Mouse (Mus musculus) kidney, postnatal 4 days (tissue): ENCODE measurements around the gene Caskin2.
"Not testable (repeated sequence)": the region's sequence is repeated elsewhere in the genome, so short reads cannot be mapped to it uniquely, and the experiment has no call there.

Experiments
- DNase-seq, 2 experiments: peaks; one replicate each; pipeline ENCODE4 v3.0.0; 2021; ENCODE audit warnings: mixed read lengths in 2 of 2

The Caskin2 gene

DNA sequence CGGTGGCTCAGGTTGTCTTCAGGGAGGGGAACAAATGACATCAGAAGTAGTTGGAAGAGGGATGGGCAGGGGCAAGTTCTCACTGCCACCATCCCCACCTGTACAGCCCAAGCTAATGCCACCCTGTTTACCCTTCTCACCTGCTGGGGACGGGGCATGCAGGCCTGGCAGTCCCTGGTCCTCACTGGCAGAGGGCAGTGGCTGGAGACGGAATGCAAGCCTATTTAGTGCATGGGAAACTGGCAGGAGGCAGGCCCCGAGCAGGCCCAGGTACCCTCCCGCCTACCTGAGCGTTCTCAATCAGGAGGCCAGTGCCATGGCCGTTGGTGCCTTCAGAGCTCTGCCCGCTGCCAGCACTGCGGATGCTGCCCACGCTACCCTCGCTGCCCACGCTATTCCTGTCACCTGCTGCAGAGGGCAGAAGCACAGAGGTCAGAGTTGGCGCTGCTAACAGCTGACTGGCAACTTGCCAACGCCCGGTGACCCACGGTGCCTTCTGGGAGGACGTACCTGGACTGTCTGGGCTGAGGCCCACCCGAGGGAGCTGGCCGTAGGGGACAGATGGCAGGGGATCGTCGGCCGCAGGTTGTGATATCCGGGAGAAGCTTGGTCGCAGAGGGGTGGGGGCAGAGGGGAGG, 10.2 kb downstream of the Caskin2 start:
- peak in 1 of 2 experiments; percentile 43 for DNase-seq

DNA sequence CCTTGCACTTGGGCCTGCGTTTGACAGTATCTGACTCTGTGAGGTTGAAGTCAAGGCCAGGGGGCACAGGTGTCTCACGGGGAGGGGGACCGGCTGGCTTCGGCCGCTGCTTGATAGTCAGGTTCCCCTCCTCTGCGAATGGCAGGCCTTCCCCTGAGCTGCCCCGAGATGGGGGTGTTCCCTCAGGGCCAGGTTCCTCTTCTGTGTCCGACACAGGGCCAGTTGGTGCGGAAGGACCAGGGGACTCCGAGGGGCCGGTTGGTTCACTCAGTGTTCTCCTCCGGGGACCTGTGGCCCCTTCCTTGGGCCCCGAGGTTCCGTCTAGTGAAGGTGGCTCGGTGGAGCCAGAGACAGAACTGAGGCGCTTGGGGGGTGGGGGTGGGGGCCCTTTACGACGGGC, 12.5 kb downstream of the Caskin2 start:
- DNase-seq: no peak

DNA sequence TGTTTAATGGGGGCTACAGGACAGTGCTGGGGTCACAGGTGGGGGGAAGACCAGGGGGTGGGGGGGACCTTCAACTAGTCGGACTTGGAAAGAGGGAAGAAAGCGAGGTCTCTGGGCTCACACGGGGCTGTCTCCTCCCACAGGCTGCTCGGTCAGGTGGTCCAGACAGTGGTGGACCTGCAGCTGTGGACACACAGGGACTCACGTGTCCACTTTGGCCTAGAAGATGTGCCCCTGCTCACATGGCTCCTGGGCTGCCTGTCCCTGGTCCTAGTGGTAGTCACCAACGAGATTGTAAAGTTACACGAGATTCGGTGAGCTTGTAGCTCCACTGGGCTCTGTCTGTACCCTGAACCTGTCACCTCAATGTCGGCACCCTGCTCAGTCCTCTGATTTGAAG, 15.8 kb downstream of the Caskin2 start:
- DNase-seq: no peak

DNA sequence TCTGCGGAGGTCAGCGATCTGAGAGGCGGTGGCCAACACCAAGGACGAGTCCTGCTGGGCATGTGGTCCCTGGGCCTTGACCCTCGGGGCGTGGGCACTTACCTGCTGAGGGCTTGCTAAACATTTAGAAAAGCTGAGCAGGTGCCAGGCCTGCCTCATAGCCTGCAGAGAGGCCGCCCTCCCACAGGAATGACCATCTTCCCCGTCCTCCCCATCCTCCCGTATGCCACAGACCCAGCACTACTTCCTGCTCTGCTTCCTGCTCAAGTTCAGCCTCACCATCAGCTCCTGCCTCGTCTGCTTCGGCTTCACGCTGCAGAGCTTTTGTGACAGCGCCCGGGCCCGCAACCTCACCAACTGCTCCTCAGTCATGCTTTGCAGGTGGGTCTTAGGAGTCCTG, 16.5 kb downstream of the Caskin2 start:
- DNase-seq: peak in 1 of 2 experiments; percentile 43

DNA sequence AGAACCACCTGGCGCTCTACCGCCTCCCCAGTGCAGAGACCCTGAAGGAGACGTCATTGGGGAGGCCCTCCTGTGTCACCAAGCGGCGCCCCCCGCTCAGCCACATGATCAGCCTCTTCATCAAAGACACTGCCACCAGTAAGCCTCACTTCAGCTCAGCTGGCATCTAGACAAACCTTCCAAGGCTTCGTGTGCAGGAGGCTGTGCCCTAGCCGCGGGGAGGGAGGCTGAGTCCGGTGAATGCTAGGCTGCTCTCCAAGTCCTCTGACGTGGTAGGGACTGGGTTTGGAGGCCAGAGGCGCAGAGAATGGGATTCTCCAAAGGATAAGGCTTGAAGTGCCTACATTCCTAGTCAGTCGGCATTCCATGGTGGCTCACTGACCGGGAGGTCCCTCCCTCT, 21.1 kb downstream of the Caskin2 start:
- DNase-seq: no peak

DNA sequence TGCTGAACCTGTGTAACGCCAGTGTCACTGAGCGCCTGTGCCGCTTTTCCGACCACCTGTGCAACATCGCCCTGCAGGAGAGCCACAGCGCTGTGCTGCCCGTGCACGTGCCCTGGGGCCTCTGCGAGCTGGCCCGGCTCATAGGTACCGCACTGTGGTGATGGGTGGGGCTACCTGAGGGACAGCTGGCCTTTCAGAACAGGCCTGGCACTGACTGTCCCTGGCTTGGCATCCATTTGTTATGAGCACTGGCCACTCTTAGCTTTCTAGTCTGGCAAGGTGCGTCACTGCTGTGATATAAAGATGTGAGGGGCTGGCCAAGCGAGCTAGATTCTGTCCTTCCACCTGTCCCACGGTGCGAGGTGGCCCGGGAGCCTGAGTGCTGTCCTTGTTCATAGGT, 21.5 kb downstream of the Caskin2 start:
- no peak for DNase-seq

DNA sequence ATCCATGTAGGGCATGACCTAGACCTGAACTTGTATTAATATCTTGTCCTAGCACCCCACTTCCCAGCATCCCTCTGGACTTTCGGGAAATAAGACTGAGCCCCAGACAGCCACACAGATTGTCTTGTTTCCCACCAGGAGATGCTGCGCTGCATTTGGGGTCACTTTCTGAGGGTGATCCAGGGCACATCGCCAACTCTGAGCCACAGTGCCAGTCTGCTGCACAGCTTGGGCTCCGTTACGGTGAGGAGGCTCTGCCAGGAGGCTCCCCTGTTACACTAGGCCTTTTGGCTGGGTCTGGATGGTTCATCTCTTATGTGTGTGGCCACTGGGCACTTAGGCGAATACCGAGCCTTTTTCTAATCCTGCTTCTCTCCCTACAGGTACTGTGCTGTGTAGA, 23.7 kb downstream of the Caskin2 start:
- DNase-seq: no peak

DNA sequence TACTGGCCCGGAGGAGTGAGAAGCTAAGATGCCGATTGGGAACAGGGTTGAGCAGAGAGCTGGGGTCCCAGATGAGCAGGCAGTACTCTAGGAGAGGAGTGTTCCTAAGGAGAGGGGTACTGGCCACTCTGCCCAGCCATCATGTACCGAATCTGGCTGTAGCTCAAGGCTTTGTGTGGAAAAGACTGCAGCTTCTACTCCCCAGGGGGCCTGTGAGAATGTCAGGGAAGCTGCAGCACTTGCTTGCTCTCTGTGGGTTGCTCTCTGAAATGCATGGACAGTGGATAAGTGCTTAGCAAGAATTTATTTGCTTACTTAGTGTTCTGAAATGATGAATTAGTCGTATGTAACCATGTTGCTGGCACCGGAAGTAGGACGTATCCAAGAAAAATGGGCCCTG, 27.0 kb downstream of the Caskin2 start:
- peak in 1 of 2 experiments; percentile 26 for DNase-seq

DNA sequence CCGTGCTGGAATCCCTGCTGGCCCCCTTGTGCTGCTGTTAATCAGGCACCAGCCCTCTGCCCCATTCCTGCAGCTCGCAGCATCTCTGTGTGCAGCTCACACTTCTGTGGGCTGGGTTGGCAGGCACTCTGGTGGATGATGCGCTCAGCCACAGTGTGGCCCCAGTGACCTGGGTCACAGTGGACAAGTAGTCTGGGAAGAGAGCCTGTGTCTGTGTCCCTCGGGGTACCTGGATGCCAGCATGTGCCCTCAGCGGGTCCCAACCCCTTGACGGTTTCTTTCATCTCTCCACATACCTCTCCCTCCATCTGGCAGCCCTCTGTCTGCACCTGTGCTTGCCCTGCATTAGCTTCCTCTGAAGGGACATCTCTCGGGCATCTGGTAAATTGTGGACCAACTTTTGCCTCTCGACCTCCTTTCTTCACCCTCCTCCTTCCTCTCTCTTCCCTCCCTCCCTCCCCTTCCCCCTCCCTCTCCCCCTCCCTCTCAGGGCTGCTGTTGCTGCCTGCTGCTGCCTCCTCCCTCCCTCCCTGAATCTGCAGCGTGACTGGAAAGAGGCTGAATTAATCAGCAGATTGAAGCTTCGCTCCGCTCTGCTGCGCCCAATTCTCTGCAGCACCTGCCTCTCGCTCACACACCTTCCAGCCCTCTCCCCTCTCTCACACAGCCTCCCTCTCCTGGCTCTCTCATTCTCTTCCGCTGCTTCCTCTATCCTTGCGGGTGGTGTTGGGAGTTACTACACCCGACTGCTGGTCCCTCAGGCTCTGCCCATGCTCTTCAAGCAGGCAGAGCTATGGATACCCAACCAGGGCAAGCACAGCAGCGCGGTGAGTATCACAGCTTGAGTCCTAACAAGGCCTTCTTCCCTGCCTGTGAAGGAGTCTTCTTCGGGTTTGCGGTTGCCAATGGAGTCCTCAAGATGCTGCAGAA, 33.0 kb downstream of the Caskin2 start:
- DNase-seq: peak; percentile 59 to 75

DNA sequence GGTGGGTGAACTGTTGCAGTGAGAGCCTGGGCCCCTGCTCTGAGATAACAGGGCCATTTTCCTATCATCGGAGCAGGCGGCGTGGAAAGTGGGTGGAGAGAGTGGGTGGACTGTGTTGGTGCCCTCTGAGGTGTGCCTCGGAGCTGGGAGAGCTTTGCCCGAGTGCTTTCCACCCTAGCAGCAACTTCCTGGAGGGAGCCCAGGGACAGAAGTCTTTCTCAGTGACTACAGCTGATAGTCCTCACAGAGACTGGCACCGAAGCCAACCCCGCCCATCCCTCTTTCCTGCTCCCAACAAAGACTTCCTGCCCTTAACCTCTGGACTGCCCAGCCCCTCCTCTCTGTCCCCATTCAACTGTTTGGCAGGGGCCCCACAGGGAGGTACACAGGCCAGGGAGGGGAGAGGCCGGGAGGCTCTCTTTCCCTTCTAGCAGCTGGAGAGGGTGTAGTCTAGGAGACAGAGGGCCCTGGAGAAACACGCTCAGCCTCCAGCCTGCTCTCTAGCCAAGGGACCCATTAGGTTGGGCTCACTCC, 34.3 kb downstream of the Caskin2 start:
- peak; percentile 86 to 91 for DNase-seq

DNA sequence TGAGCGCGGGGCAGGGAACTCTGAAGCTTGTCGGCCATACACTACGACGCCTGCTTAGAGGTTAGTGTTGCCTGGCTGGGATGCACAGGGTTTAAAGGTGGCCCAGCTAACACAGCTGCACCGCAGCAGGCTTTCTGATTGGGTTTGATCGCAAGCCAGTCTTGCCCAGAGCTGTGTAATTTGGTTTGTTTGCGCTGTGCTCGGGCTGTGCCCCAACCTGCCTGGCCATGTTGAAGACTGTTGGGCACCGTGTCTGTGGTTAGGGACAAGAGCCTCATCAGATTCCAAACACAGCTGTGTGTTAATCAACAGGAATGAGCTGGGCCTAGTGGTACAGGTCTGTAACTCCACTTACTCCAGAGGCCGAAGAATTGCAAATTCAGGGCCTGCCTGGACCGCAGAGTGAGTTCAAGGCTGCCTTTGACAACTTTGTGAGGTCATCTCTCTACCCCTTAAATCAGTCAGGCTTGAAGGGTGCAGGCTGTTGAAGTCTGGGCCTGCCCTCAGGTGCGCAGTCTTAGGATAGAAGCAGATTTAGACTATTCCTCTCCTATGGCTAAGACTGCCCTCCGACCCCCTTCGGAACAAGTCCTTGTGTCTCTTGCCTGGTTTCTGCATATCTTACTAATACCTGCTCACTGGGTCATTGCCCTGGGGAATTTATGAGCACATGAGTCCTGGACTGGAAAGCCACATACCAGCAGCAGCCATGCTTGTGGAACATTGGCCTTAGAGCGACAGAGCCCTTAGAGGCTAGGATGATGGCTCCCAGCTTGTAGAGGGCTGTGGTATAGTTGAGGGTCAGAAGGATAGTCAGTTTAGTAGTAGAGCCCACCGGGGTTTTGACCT, 35.7 kb downstream of the Caskin2 start:
- peak in 1 of 2 experiments; percentile 26 for DNase-seq

DNA sequence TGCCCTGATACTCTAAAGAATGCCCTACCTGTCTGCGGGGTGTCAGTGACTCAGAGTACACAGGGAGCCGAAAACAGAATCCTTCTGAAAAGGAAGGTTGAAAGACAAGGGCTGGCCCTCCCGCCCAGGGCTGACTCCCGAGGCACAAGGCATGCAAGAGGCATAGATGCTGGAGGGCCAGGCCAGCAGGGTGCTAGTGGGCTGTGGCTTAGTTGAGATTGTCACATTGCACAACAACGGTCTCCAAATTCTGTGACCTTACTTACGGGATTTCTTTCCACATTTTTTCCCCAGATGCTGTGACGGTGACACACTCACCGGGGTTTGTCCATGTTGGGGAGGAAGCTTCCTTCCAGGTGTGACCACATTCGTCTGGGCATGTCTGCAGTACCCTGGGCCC, 36.5 kb downstream of the Caskin2 start:
- peak in 1 of 2 experiments; percentile 12 for DNase-seq

DNA sequence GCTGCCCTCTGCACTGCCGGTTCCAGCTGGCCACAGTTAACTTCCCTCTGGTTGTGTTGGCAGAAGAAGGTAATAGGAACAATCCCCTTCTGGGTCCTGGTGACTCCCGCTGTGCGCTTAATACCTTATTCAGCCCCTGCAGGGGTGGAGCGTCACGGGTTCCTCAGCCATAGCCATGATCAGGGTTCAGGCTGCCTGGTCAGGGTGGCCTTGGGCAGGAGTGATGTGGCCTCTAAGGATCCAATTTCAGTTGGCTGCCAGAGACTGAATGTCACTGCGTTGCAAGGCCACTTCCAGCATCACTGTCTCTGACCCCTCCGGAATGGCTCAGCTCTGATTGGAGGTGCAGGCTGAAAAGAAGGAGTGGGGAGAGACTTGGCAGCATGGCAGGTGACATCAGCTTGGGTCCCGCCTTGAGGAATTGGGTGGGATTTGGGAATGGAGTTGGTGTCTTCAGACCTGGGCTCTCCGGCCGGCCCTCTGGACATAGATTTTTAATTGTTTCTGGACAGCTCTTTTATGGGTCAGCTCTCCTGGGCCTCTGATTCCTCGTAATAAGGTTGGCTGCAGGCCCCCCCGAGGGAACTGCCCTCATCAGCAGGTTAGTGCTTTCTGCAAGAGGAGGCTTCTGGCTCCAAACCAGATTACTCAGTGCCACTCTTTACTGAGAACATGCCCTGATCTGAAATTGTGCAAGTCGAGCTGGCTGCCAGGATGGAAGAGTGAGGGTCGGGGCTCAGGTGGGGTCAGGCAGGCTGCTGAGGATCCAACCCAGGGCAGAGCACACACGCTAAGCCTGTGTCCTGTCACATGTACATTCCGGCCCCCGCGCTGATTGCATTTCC, 37.4 kb downstream of the Caskin2 start:
- peak; percentile 41 to 63 for DNase-seq

DNA sequence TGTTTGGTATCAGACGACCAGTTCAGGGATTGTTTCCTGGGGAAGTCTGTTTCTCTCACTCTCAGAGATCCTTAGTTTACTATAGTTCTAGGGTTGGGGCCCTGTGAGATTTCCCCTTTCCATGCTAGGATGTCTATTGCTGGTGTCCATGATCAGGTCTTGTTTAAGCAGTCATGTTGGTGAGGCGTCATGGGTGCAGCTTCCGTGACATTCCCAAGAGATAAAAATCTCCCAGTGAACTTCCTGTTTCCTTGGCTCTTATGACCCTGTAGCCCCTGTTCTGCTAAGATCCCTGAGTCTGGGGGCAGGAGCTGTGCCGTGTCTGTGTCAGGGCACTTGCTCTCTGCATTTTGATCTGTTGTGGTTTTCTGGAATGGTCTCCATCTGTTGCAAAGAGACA, 38.8 kb downstream of the Caskin2 start:
- DNase-seq: peak in 1 of 2 experiments; percentile 4

DNA sequence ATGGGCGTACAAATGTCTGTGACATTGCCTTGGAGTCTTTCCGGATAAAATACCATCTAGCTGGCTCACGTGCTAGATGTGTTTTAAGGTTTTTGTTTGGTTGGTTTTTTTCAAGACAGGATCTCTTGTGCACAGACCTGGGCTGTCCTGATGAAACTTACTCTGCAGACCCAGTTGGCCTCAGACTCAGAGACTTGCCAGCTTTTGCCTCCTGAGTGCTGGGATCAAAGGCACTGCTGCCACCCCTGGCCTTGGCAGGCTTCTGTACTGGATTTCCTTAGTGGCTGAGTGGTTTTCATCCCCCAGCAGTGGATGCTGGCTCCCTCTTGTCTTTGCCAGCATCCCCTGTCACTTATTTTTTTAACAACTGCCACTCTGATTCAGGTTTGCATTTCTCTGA, 44.5 kb downstream of the Caskin2 start:
- DNase-seq: peak in 1 of 2 experiments; percentile 12

DNA sequence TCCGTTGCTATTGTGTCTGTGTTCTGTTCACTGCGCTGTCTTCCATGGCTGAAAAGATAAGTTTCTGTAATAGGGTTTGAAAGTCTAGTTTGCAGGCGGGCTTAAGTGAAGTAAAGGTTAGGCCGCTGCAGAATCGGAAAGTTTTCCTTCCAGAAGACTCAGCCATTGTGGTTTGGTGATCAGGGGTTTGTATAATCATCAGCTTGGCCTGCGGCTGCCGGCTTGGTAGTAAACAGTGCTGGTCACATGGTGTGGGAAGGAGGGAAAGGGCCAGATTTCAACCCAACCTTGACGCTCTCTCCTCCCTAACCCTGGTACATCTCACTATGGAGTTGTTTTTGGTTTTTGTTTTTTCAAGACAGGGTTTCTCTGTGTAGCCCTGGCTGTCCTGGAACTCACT, 46.5 kb downstream of the Caskin2 start:
- DNase-seq: peak; percentile 38 to 69

DNA sequence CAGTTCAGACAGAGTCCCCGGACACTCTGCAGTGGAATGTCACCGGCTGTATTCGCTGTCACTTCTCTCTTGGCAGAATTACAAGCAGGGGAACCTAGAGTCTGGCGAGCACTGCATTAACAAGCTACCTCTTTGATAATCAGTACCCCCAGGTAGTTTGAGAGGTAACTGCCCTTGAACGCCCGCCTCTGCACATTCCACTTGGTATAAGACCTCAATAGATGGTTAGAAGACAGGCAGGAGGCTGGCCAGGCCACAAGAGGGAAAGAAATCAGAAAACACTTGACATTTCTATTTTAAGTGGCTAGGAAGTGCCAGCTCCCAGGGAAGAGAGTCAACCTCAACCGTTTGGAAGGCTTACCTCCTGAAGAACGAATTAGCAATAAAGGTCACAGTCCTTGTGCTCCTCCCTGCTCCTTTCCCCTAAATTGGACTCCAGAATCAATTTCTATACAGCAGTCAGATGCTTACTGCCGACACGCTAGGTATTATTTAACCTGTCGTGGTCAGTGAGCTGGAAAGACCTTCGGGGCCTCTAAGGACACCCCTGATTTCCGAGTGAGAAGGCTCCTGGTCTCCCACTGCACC, 47.0 kb downstream of the Caskin2 start:
- peak; percentile 32 to 61 for DNase-seq

DNA sequence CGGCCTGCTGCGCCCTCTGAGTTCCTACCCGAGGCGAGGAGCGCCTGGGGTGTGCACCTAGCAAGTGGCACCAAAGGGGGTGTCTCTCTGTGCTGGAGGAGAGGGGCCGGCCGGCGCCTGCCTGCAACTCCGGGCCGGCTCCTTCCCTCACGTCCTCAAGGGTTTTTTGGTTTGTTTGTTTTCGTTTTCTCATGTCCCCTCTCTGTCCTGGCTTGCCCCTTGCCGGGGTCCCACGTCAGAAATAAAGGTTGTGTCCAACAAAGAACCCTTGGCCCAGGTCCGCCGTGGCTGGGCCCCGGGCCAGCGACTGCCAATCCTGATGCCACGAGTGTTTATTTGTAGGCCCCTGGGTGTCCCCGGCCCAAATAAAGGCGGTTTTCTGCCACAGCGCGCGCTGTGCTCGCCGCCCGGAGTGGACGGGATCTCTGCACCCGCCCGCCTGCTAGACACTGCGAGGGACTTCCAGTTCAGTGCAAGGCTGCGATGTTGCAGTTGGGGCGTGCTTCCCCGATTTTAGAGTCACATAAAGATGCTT, 47.8 kb downstream of the Caskin2 start:
- no peak for DNase-seq

DNA sequence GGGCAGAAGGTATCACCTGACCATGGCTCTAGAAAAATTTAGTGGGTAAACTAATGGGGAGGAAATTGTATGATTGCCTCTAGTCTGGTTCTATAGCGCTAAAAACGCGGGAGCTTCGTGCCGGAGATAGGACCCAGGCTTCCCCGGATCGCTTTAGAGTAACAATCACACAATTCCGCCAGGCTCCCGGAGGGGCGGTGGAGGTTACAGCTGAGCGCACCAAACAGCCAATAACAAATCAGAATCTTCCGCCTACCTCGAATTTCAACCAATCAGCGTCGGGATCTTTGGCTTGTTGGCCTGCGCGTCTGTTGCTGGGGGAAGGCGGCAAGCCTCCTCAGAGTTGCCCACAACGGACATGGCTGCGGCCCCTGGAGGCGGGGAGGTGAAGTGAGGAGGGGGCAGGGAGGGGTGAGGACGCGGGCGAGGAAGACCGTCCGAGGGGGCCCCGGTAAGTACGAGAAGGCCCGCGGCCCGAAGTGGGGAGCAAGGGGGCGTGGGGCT, 48.3 kb downstream of the Caskin2 start, which contains the start of gene Tmem94:
TSS of gene Tmem94 (plus strand) at position 331 of the 504 bp plus-strand sequence.
- peak; percentile 95 to 97 for DNase-seq

DNA sequence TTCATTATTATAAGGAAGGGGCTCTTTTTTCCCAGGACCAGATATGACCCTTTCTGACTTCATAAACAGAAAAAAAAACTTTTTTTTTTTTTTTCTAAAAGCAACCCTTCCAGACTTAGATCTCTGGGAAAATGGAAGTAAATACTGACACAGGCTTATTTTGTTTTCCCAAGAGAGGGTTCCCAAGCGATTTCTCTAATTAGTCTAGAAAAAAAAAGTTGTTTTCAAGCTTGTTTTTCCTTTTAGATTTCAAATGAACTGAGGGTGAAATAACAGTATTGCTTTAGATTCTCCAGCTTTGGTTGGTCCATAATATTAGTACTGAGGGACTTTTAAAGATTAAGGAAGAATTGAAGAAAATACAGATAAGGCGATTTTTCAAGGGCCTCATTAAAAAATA, 48.7 kb downstream of the Caskin2 start:
- DNase-seq: no peak

DNA sequence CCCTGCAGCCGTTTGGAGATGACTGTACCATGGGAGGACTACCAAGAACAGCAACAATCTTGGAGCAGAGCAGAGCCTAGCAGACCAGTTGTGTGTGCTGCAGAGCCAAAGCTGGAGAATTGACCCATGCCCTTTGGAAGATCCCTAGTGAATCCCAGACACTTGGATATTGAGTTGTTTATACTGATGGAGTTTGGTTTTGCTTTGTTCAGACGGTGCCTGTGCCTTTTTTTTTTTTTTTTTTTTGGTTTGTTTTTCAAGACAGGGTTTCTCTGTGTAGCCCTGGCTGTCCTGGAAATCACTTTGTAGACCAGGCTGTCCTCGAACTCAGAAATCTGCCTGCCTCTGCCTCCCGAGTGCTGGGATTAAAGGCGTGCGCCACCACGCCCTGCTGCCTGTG, 51.3 kb downstream of the Caskin2 start:
- not testable (repeated sequence) for DNase-seq
